Mouse (Mus musculus) megakaryocyte, embryonic 14.5 days (primary cell): ENCODE measurements around the gene Grin1.

Source experiments
- FLI1 ChIP-seq: IDR thresholded peaks from 2 replicates; pipeline ENCODE4 v1.6.1; 2012; ENCODE audit warnings: low read length, inconsistent platforms, mixed read lengths
- GATA1 ChIP-seq: IDR thresholded peaks from 3 replicates; pipeline ENCODE4 v1.6.1; 2012; ENCODE audit warnings: mixed read lengths, low read length, inconsistent platforms, borderline replicate concordance

- TF ChIP-seq GATA1 (no peak), FLI1 (no peak)
Observed at GRCm38 (mm10) chr2:25304657-25305541, 14.1 kb downstream of the Grin1 start.
